Mouse (Mus musculus): Measurements from ENCODE around the gene Pcdh18.

Pcdh18 gene

DNA sequence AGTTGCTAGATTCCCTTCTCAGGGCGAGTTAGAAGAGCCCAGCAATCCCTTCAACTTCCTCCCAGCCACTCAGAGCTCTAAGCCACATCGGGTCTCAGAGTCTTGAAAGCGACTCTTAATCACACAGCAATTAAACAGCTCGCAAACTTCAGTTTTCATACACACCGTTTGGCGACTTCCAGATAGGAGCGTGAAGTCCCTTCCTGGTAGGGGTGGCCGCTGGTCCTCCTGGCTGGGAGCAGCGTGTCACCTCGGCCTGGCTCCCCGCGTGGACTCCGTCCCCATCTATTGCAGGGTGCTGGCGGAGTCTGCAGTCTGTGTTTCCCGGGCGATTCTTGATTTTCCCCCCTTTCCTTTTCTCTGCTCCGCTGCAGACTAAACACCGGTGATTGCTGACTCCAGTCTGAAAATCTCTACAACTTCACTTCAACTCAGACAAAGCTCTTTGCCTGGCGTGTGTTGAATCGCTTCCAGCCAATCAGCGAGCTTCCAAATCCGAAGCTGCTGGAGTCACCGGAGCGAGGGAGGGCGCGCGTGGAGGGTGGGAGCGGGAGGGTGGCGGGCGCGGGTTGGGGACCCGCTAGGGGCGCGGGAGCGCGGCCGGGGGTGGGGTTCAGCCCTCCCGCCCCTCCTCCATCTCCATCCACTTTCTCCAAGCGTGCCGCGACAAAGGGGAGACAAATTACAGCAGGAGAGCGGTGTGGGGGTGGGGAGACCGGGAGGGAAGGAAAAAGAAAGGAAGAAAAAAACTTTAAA is at the start of gene Pcdh18:
Gene Pcdh18, minus strand, starts transcription at position 456 of the 756 bp plus-strand sequence.
- DNase-seq (ENCODE audit: extremely low read depth, insufficient read length, low spot score) = peak; percentile 90

DNA sequence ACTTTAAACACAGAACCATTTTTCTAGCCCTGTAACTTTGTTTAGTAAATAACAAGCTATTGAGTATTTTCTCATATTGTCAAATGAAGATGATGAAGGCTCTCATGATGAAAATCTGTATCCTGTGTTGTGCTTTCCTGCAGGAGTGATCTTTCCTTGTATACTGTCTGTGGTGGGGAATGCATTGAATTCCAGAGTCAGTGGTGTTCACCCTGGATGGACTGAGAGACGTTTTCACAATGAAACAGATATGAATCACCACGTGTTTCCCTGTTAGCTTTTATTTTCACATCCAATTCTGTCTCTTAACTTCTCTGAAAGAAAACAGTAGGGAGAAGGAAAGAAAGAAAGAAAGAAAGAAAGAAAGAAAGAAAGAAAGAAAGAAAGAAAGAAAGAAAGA is 49.7 kb upstream of the Pcdh18 start:
- DNase-seq (ENCODE audit: extremely low read depth, insufficient read length, low spot score) = peak; percentile 8

DNA sequence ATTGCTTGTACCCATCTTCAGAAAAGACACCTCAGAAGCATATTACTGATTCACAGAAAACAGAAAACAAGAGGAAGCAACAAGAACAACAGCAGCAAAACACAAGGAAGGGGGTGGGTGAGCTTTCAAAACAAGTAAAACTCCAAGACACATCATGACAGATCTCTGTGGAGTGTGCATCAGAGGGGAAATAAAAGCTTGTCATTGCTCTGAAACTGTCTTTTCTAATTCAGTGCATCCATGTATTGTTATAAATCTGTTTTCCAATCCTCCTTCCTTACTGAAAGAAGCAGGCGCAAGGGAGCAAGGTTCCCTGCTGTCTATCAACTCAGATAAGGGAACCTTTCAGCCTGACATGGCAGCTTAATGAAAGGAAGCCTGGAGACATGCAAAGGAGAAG is 48.4 kb upstream of the Pcdh18 start:
- DNase-seq (ENCODE audit: extremely low read depth, insufficient read length, low spot score) = no peak

DNA sequence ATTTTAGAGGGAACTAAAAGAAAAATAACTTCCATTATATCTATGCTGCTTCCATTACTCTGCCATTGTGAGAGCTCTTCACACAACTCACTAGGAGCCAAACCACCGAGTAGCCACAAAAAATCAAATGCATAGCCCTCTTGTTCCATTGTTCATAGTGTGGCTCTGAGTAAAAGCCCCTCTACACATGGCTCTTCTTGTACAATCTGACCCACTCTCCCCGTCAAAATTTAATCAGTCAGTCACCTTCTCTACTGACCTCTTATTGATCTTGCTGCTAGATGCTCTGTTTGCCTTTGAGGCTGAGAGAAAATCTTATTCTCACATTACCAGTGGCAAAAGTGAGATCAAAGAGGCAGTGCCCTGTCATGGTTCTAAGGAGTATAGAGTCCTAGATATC is 31.2 kb upstream of the Pcdh18 start:
- DNase-seq (ENCODE audit: extremely low read depth, insufficient read length, low spot score) = no peak

DNA sequence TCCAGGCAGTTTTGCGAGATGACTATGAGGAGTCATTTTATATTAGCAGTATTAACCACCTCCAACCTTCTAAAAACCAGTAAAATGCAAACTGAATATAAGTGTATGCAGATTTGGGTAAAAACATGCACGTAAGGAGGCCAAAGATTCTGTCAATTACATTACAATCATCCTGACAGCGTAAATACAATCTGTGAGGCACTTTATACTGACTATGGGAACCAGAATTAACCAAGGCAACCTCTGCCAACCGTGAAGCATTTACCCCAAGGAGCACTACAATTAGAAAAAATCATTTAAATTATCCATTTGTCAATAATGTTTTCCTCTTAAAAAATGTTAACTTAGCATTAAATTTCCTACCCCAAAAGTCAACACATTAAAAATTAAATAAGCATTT is 30.6 kb upstream of the Pcdh18 start:
- DNase-seq (ENCODE audit: extremely low read depth, insufficient read length, low spot score) = no peak

DNA sequence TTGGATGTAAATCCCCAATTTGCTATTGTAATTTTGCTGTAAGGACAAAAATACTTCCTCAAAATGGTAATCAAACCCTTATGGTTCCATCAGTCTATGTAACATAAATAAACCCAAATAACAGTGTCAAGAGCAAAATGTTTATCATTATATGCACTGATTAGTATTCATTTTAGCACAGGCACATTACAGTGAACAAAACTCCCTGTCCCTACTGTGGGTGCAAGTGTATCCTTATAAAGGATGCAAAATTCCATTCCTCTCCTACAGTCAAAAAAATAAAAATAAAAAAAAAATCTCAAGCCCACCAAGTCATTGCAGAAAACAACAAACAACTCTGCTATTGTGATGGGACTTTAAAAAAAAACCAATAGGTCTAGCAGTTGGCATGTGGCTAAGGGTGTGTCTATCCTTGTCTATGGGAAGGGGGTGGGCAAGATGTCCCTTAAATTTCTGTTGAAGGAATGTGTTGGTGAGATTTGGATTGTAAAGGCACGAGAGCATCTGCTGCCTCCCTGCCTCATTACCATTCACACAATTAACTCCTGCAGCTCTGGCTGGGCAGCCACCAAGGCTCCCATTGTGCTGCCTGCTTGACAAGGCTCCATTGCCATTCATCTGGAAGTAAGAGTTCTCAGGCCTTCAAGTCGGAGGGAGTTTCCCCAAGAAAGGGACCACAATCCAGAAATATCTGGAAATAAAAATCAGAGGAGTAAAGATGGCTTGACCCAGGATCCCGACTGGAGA is 12.0 kb upstream of the Pcdh18 start:
- no peak for DNase-seq (ENCODE audit: extremely low read depth, insufficient read length, low spot score)

DNA sequence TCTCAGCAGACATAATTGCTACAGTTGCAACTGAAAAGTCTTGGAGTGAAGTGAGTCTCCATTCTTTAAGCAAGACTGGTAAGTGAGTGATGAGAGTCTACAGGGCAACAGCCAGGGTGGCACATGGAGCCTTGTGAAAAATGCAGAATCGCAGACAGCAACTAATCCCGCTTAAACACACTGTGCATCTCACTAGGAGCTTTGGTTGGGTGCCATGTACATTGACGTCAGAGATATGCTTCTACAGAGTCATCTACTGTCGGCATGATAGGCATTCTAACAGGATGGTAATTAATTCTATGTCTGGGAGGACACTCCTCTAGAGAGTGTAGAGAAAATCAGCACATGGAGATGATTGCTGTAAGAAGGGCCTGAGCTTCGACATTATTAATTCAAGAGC is 5.6 kb upstream of the Pcdh18 start:
- DNase-seq (ENCODE audit: extremely low read depth, insufficient read length, low spot score) = no peak

DNA sequence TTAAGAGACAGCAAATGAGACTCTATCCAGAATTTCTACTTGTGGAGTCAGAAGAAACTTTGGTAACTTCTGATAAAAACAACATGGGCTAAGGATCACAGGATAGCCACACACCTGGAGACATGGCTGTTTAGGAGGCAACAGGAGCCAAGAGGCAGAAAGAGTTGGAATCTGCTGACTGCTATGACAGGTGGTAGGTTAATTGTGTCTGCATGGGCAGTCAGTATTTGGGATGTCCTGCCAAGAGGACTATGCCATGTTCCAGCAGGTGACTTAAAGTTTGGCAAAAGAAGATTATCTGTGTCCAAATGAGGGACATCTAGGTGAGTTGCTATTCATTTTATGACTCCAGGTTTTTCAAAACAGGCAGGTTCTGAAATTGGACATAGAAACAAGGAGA is 4.8 kb upstream of the Pcdh18 start:
- no peak for DNase-seq (ENCODE audit: extremely low read depth, insufficient read length, low spot score)

DNA sequence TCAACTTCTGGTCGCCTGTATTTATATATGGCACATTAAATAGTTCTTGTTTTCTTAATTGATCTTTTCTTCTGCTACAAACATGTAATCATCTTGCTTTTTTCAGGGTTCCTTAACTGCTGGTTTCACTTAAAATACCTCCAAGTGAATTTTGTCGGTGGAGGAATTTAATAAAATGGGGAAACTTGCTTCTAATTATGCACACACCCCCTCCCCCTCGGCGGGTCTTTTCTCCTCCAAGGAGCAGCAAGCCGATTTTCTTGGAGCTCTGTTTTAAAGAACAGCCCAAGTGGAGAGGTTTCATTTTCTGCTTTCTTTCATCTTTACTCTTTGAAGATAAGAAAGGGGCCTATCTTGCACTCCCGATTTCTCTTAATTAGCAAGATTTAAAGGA is 498 bp upstream of the Pcdh18 start:
- DNase-seq (ENCODE audit: extremely low read depth, insufficient read length, low spot score) = no peak

DNA sequence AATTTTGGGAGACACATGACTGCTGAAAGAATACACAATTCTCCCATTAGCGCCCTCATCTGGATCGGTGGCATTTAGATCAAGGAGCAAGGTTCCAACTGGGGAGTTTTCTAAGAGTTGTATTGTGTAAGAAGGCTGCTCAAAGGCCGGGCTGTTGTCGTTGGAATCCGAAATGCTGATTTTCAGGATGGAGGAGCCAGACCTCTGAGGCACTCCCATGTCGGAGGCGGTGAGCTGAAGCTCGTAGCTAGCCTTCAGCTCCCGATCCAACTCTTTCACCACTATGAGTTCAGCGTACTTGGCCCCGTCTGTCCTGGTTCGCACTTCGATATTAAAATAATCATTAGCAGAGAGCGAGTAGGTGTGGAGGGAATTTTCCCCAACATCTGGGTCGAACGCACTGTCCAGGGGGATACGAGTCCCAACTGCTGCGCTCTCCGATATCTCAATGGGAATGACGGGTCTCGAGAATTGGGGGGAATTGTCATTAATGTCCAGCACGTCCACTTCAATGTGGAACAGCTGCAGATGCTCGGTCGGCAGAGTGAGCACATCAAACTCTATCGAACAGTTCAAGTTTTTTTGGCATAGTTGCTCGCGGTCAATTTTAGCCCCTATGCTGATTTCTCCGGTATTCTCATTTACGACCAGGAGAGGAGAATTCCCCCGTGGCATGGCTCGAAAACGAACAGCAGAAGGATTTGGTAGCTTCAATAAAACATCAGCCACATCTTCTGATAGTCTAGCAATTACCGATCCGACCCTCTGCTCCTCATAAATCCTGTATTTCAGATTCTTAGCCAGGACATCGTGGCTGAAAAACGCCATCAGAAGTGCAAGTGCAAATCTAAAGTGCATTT is 909 bp downstream of the Pcdh18 start:
- peak; percentile 43 for DNase-seq (ENCODE audit: extremely low read depth, insufficient read length, low spot score)

DNA sequence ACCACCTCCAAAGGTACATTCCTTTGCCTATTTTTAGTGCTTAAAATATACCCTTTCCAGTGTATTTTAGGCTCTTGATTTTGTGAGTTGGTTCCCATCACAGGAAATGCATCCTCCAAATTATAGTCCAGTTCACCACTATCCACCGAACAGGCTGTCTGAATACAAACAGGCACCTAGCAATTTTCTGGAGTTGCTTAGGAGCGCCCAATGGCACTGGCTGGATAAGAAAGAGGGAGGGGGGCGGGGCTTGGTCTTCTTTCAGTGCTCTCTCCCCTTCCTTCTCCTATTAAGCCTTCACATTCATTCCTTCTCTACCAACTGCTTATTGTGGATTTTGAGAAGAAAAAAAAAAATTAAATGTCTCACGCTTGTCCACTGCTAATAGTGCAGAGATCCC is 4.4 kb downstream of the Pcdh18 start:
- DNase-seq (ENCODE audit: extremely low read depth, insufficient read length, low spot score) = no peak

DNA sequence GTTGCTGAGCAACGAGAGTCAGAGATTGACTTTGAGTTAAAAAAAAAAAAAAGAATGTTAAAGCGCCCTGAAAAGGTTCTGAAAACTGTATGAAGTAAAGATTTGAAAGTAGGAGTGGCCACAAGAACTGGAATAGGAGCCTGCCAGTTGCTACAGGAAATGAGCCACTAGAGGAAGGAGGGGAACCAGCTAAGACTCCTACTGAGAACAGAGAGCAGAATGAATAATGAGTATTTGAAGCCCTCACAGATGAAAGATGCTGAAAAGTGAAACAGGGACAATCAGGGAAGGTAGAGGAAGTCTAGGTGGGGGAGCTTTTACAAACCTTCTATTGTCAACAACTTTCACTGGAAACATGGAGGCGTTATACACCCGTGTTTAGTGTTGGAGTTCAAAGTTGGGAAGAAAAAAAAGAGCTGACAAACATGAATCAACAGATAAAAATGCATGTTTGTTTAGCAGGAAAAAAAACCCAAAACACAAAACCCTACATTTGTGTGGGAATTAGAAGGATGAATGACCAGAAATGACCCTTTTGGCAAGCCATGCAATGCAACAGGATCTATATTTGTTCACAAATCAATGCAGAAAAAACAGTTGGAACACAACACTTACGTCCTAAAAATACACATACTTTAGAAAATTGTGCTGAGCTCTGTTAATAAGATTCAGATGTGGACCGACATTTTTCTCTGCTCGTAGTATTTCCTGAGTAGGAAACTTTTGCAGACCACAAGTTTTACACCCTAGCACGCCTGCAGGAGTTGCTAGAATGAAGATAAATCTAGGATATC is 7.4 kb downstream of the Pcdh18 start:
- DNase-seq (ENCODE audit: extremely low read depth, insufficient read length, low spot score) = no peak

DNA sequence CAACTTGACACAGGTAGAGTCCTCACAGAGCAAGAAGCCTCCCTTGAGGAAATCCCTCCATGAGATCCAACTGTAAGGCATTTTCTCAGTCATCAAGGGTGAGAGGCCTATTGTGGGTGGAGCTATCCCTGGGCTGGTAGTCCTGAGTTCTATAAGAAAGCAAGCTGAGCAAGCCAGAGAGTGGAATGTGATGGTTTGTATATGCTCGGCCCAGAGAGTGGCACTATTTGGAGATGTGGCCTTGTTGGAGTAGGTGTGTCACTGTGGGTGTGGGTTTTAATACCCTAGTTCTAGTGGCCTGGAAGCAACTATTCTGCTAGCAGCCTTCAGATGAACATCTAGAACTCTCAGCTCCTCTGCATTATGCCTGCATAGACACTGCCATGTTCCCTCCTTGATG is 9.1 kb downstream of the Pcdh18 start:
- DNase-seq (ENCODE audit: extremely low read depth, insufficient read length, low spot score) = no peak

DNA sequence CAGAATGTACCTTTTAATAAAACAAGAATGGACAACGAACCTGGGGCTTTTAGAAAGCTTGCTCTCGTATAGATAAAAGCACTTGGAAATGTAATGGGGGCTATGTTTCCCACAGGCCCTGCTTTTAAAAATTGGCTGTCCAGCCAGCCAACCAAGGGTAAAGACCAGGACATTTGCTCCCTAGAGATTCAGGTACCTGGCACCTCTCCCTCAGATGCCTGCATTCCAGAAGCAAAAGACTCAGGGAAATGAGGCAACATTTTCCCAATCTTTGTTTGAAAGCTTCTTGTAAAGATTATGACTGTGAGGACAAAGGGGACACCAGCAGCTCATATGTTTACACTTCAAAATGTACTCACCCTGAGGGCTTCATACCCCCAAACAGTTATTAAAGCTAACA is 18.1 kb downstream of the Pcdh18 start:
- DNase-seq (ENCODE audit: extremely low read depth, insufficient read length, low spot score) = no peak

DNA sequence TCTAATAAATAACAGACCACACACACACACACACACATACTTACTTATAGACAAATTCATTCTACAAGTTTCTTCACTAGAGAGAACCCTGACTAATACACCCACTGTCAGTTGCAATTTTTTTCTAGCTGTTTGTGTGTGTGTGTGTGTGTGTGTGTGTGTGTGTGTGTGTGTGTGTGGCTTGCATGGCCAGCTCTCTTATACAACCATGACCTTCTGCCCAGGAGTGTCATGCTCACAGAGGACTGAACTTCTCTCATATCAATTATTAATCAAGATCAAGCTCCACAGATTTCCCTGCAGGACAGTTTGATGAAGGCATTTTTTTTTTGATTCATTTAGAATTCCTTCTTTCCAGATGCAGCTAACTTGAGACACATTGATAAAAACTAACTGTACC is 18.6 kb downstream of the Pcdh18 start:
- DNase-seq (ENCODE audit: extremely low read depth, insufficient read length, low spot score) = no peak

DNA sequence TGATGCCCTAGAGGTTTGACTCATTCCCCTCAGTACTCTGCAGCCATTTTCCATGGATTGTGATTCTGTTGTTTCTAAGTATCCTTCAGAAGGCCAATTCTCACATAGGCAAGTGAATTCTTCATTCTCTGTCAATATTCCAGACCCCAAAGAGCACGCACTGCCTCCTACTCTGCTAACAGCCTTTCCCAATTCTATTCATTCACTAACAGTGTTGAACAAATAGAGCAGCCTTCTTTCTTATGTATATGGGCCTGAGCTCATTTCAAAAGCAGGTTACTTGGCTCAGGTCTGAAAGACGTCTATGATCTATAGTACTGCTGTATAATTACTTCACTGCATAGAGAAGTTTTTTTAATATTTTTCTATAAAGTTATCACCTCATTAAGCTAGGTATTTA is 50.6 kb downstream of the Pcdh18 start:
- DNase-seq (ENCODE audit: extremely low read depth, insufficient read length, low spot score) = no peak

DNA sequence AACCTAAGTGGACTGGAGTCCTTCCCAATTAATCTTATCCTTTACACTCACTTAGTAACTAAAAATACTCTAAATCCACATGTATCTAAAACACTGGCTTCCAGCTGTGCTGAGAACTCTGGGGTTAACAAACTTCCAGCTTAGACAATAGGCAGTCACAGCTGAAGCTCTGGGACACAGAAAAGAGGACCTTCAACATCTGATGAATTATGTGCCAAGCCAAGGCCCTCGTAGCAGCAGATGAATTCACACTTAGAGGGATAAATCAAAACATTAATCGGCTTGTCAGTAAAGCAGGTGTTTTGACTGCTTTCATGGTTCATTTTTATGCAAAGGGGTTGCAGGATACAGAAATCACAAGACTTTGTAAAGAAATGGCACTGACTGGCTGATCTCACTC is 57.2 kb downstream of the Pcdh18 start:
- no peak for DNase-seq (ENCODE audit: extremely low read depth, insufficient read length, low spot score)

All from 3134 (cell line).